Mouse (Mus musculus) heart, embryonic 13.5 days (tissue): ENCODE results near the gene Dpagt1. TPM values are rescaled to one million over a fixed set of nuclear protein-coding genes. Genes with fewer than 3 reads are reported as not detected.

Source experiments
- ATAC-seq: fragments of 200-750 bp; cut with Nextera tagmentation; 2 replicates; pipeline ENCODE4 v1.8.0; 2017; ENCODE audit warnings: moderate TSS enrichment; ENCODE audit not compliant: insufficient number of reproducible peaks, low FRiP score, low TSS enrichment; ENCODE audit errors: extremely low read depth
- H3K27ac ChIP-seq: fragments of 300-500 bp; sonication (generic); replicated peaks from 2 replicates; pipeline ENCODE4 v1.5.1; 2015; ENCODE audit warnings: moderate library complexity, mild to moderate bottlenecking, inconsistent platforms
- H3K27me3 ChIP-seq: fragments of 300-500 bp; sonication (generic); replicated peaks from 2 replicates; pipeline ENCODE4 v1.6.1; 2015; ENCODE audit warnings: mild to moderate bottlenecking, inconsistent platforms
- H3K36me3 ChIP-seq: fragments of 300-500 bp; sonication (generic); 2 replicates; pipeline ENCODE4 v1.6.1; 2015; ENCODE audit warnings: mild to moderate bottlenecking, inconsistent platforms
- H3K4me1 ChIP-seq: fragments of 300-500 bp; sonication (generic); 2 replicates; pipeline ENCODE4 v1.6.1; 2015; ENCODE audit warnings: inconsistent platforms
- H3K4me2 ChIP-seq: fragments of 300-500 bp; sonication (generic); 2 replicates; pipeline ENCODE4 v1.6.1; 2015; ENCODE audit warnings: inconsistent platforms, mild to moderate bottlenecking, moderate library complexity
- H3K4me3 ChIP-seq: fragments of 300-500 bp; sonication (generic); 2 replicates; pipeline ENCODE4 v1.5.1; 2015; ENCODE audit warnings: moderate library complexity, mild to moderate bottlenecking, inconsistent platforms
- H3K9ac ChIP-seq: fragments of 300-500 bp; sonication (generic); 2 replicates; pipeline ENCODE4 v1.6.1; 2015; ENCODE audit warnings: inconsistent platforms, mild to moderate bottlenecking, moderate library complexity
- H3K9me3 ChIP-seq: fragments of 300-500 bp; sonication (generic); 2 replicates; pipeline ENCODE4 v1.6.1; 2016; ENCODE audit warnings: inconsistent platforms
- WGBS: fragments of 180-500 bp; shearing (Covaris S2); methylation state at CpG from one replicate; pipeline ENCODE4 v1.1.7; 2015; ENCODE audit warnings: mixed read lengths; 5-methylcytosine and 5-hydroxymethylcytosine counted together
- polyA plus RNA-seq: library from polyadenylated mRNA; unstranded; fragments of >200 nt; fragmentation: Nextera tagmentation; extraction: Ambion mirVana; gene quantifications from 2 replicates; pipeline ENCODE4 v1.2.1, GENCODE M21; 2015

Dpagt1 gene
- polyA plus RNA-seq, 1 experiment from 2014 or later: 34.4 TPM

DNA sequence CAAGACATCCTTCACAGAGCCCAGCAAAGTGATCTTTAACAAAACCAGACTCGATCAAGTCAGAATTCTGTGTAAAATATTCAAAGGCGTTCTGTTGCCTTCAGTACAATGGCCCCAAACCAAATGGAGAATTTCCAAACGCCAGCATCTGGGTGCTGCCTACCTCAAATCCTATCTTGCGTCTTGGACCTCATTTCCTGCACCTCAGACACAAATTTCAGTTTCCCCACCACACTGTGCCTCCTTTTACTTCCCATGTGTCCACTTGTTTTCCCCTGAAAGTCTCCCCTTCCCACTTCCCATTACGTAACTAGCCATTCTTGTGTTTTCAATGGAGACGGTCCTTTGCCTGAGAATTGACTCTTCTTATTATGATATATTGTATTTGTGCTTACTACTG is 19.3 kb upstream of the Dpagt1 start:
- H3K9ac ChIP-seq: no peak overlapping the region
- H3K4me1 ChIP-seq: peaks cover 28% of the 10 kb centered on the region
- peaks cover 16% of the 10 kb centered on the region for H3K36me3 ChIP-seq
- 87% methylated on average over 6 of the region's 6 CpGs for WGBS
- H3K4me2 ChIP-seq: peak overlapping the region; percentile 70; the same call in 1 of the 2 replicates
- no peak overlapping the region for H3K27ac ChIP-seq
- H3K4me3 ChIP-seq: no peak overlapping the region
- H3K9me3 ChIP-seq: no peaks in the 10 kb centered on the region
- ATAC-seq: no peak
- no peaks in the 10 kb centered on the region for H3K27me3 ChIP-seq

- Histone ChIP-seq H3K27me3 (no peaks in the 10 kb centered on the region), H3K4me3 (no peak overlapping the region), H3K9me3 (no peaks in the 10 kb centered on the region), H3K9ac (no peak overlapping the region), H3K36me3 (peaks cover 9% of the 10 kb centered on the region), H3K27ac (no peak overlapping the region), H3K4me2 (no peak overlapping the region), H3K4me1 (peaks cover 34% of the 10 kb centered on the region)
- 82% methylated on average over 2 of the region's 2 CpGs for WGBS
- ATAC-seq: no peak
Measured at GRCm38 (mm10) chr9:44307248-44307647, 18.6 kb upstream of the Dpagt1 start.

DNA sequence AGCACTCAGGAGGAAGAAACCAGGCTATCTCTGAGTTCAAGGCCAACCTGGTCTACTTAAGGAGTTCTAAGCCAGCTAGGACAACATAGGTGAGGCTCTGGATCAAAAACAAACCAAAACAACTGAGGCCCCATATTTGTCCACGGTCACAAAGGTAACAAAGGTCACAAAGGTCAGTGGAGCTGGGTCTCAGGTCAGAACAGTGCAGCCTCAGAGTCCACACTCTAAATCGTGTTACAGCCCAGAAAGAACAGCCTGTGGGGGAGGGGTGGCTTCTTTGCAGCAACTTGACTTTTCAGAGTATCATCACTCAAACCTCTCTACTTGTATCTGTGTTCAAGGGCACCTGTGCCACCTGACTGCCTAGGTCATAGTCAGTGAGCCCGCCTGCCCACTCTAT is 16.1 kb upstream of the Dpagt1 start:
- peaks cover 22% of the 10 kb centered on the region for H3K4me1 ChIP-seq
- H3K36me3 ChIP-seq: peaks cover 22% of the 10 kb centered on the region
- H3K9ac ChIP-seq: no peak overlapping the region
- no peak for ATAC-seq
- no peaks in the 10 kb centered on the region for H3K9me3 ChIP-seq
- 77% methylated on average over 3 of the region's 3 CpGs for WGBS
- no peak overlapping the region for H3K4me2 ChIP-seq
- H3K27me3 ChIP-seq: no peaks in the 10 kb centered on the region
- H3K4me3 ChIP-seq: no peak overlapping the region
- no peak overlapping the region for H3K27ac ChIP-seq

DNA sequence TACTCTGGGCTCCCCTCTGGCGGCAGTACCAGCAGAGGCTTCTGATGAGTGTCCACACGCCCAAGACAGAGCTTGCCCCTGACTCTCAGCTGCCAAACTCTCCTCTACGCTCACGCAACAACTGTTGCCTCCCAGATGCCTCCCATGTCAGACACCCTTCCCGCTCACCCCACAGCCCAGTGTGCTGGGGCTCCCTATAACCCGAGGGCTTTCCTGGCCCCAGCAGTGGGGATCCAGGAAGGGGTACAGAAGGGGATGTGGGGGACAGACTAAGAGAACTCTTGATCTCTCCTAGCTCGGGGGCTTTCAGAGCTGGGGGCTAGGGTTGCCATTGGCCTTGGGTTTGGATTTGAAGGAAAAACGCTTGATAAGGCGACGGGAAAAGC is 15.1 kb upstream of the Dpagt1 start:
- peaks cover 19% of the 10 kb centered on the region for H3K4me1 ChIP-seq
- no peaks in the 10 kb centered on the region for H3K27me3 ChIP-seq
- peaks cover 32% of the 10 kb centered on the region for H3K36me3 ChIP-seq
- WGBS: 26% methylated on average over 10 of the region's 10 CpGs
- H3K27ac ChIP-seq: peak overlapping the region; percentile 34; the same call in 1 of the 2 replicates
- H3K9me3 ChIP-seq: no peaks in the 10 kb centered on the region
- no peak for ATAC-seq
- H3K4me2 ChIP-seq: peak overlapping the region; percentile 50
- H3K9ac ChIP-seq: peak overlapping the region; percentile 54
- peak overlapping the region; percentile 7; the same call in 1 of the 2 replicates for H3K4me3 ChIP-seq

GRCm38 (mm10) chr9:44311136-44312134 is 14.4 kb upstream of the Dpagt1 start:
- Histone ChIP-seq H3K27ac (peak overlapping the region; percentile 34; the same call in 1 of the 2 replicates), H3K36me3 (peaks cover 39% of the 10 kb centered on the region), H3K4me1 (peaks cover 19% of the 10 kb centered on the region), H3K4me2 (peak overlapping the region; percentile 50), H3K9me3 (no peaks in the 10 kb centered on the region), H3K4me3 (peak overlapping the region; percentile 7; the same call in 1 of the 2 replicates), H3K27me3 (no peaks in the 10 kb centered on the region), H3K9ac (peak overlapping the region; percentile 54)
- 21% methylated on average over 27 of the region's 27 CpGs for WGBS
- no peak for ATAC-seq

DNA sequence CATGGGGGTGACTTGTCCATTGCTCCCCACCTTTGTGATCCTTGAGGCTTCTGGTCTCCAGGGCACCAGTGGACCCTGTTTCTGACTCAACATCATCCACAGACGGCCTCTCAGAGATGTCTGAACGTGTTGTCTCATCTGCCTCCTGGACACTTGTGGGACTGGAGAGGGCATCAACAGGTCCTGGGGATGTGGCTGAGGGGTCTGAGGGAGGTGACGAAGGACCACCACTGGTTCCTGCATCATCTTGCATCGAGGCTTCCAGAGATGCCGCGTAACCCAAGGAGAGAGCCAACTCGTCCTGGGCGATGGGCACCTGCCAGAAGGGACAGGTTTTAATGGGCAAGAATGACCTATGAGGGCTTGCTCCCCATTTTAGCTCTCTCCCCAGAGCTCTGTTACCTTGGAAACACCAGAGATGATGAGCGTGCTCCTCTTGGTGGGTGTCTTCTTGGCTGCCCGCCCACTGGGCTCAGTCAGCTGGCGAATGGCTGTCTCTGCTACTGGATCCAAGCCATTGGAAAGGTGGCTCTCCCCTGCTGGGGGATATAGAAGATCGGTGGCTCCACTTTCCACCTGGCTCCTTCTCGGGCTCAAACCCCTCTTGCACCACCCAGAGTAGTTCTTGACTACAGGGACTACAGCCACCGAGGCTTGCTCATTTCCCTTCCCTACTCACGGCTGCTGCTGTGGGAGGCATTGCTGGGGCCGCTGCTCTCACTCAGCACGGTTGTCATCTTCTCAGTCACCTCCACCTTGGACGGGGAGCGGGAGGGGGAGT is 12.2 kb upstream of the Dpagt1 start:
- H3K36me3 ChIP-seq: peaks cover 47% of the 10 kb centered on the region
- no peaks in the 10 kb centered on the region for H3K27me3 ChIP-seq
- peaks cover 33% of the 10 kb centered on the region for H3K4me1 ChIP-seq
- 76% methylated on average over 19 of the region's 19 CpGs for WGBS
- ATAC-seq: no peak
- no peaks in the 10 kb centered on the region for H3K9me3 ChIP-seq
- H3K27ac ChIP-seq: no peak overlapping the region
- H3K9ac ChIP-seq: no peak overlapping the region
- H3K4me2 ChIP-seq: no peak overlapping the region
- H3K4me3 ChIP-seq: no peak overlapping the region

GRCm38 (mm10) chr9:44314257-44314547 is 11.6 kb upstream of the Dpagt1 start:
- Histone ChIP-seq H3K4me2 (no peak overlapping the region), H3K27ac (no peak overlapping the region), H3K36me3 (peaks cover 47% of the 10 kb centered on the region), H3K27me3 (no peaks in the 10 kb centered on the region), H3K4me3 (no peak overlapping the region), H3K4me1 (peaks cover 39% of the 10 kb centered on the region), H3K9me3 (no peaks in the 10 kb centered on the region), H3K9ac (no peak overlapping the region)
- WGBS: 74% methylated on average over 4 of the region's 4 CpGs
- no peak for ATAC-seq

DNA sequence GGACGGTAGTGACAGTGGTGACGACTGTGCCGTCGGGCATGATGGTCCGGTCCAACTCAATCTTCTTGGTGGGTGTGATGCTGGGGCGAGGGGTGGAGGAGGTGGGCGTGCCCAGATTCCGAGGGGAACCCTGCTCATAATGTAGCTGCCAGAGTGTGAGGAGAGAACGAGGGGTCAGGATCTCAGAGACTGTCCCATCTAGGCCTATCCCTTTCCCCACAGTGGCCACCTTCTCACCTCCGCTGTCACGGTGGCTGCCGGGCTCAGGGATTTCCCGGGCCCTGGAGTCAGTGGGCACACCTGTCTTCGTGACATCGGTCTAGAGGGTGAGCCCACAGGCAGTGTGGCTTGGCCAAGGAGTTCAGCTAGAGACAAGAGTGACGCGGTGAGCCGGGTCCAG is 10.9 kb upstream of the Dpagt1 start:
- no peak for ATAC-seq
- H3K4me1 ChIP-seq: peaks cover 41% of the 10 kb centered on the region
- H3K4me3 ChIP-seq: no peak overlapping the region
- H3K27me3 ChIP-seq: no peaks in the 10 kb centered on the region
- no peak overlapping the region for H3K27ac ChIP-seq
- peaks cover 47% of the 10 kb centered on the region for H3K36me3 ChIP-seq
- no peaks in the 10 kb centered on the region for H3K9me3 ChIP-seq
- H3K9ac ChIP-seq: no peak overlapping the region
- no peak overlapping the region for H3K4me2 ChIP-seq
- WGBS: 90% methylated on average over 18 of the region's 18 CpGs

DNA sequence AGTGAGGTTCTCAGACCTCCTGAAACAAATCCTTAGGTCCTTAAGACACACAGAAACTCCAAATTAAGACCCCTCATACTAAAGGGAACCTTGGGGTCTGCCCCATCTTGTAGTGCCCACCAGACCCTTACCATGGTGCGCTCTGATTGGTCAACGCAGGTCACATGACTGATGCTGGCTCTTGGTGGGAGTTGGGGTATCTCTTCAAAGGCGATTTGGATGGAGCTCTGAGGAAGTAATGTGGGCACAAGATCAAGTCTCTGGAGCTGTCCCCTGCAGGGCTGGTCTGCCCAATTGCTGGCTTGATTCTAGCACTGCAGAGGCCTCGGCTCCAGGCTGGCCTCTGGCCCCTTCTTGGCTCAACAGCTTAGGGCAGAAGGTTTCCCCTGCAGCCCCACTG is 8.4 kb upstream of the Dpagt1 start:
- Histone ChIP-seq H3K27me3 (no peaks in the 10 kb centered on the region), H3K4me2 (peak overlapping the region; percentile 98), H3K27ac (no peak overlapping the region), H3K4me3 (no peak overlapping the region), H3K9me3 (no peaks in the 10 kb centered on the region), H3K9ac (0 out of 2 replicates have a peak overlapping the region, but pooled peaks have one; percentile 95), H3K36me3 (peaks cover 47% of the 10 kb centered on the region), H3K4me1 (peaks cover 31% of the 10 kb centered on the region)
- WGBS: 77% methylated on average over 4 of the region's 4 CpGs
- no peak for ATAC-seq

- peak overlapping the region; percentile 94 for H3K4me3 ChIP-seq
- peaks cover 31% of the 10 kb centered on the region for H3K4me1 ChIP-seq
- 54% methylated on average over 5 of the region's 5 CpGs for WGBS
- H3K27ac ChIP-seq: no peak overlapping the region
- peaks cover 41% of the 10 kb centered on the region for H3K36me3 ChIP-seq
- ATAC-seq: no peak
- no peaks in the 10 kb centered on the region for H3K27me3 ChIP-seq
- peak overlapping the region; percentile 98 for H3K4me2 ChIP-seq
- H3K9me3 ChIP-seq: no peaks in the 10 kb centered on the region
- peak overlapping the region; percentile 95 for H3K9ac ChIP-seq
Measured at GRCm38 (mm10) chr9:44318076-44318825, 7.6 kb upstream of the Dpagt1 start.

DNA sequence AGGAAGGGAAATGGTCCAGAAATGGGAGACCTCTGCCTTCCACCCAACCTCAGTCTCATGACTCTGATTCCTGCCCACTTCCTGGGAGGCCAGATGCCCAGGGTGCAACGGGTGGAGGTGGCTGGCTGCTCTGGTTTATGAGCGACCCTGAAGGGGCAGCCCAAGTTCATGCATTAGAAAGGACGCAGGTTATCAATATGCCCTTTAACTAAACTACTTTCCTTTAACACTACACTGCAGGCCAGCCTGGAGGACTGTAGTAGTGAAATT is 7.1 kb upstream of the Dpagt1 start:
- H3K27me3 ChIP-seq: no peaks in the 10 kb centered on the region
- peak overlapping the region; percentile 94 for H3K4me3 ChIP-seq
- H3K9me3 ChIP-seq: no peaks in the 10 kb centered on the region
- peaks cover 36% of the 10 kb centered on the region for H3K36me3 ChIP-seq
- no peak for ATAC-seq
- WGBS: 28% methylated on average over 3 of the region's 3 CpGs
- peak overlapping the region; percentile 98 for H3K4me2 ChIP-seq
- H3K4me1 ChIP-seq: peaks cover 31% of the 10 kb centered on the region
- no peak overlapping the region for H3K27ac ChIP-seq
- H3K9ac ChIP-seq: peak overlapping the region; percentile 95
